Mouse (Mus musculus): ENCODE results near the gene Msx2.

- TF ChIP-seq CTCF (IDR thresholded peaks at IDR 0.05; ENCODE audit: borderline replicate concordance, control insufficient read depth, extremely low read depth, insufficient read depth, low read length, poor library complexity) (no peak), POLR2A (IDR thresholded peaks at IDR 0.05; ENCODE audit: control insufficient read depth, extremely low read depth, insufficient read depth, low read length, poor library complexity) (no peak)
Observed at GRCm38 (mm10) chr13:53458766-53459165, 14.1 kb downstream of the Msx2 start.
